Mouse (Mus musculus) heart, adult 2 months (tissue): ENCODE data around the gene Slc50a1.

Experiments
- CTCF ChIP-seq: fragments of 200-600 bp; IDR thresholded peaks from 2 replicates; pipeline ENCODE4 v1.8.1; 2022; ENCODE audit warnings: antibody characterized with exemption, mild to moderate bottlenecking, moderate library complexity
- EP300 ChIP-seq: fragments of 200-500 bp; IDR thresholded peaks from 2 replicates; pipeline ENCODE4 v1.6.1; 2011; ENCODE audit warnings: low read depth, low read length, control low read depth; ENCODE audit not compliant: insufficient read depth

- TF ChIP-seq EP300 (no peak), CTCF (no peak)
Measured at GRCm38 (mm10) chr3:89305551-89306325, 35.4 kb upstream of the Slc50a1 start.
